In the genomic region with DNA sequence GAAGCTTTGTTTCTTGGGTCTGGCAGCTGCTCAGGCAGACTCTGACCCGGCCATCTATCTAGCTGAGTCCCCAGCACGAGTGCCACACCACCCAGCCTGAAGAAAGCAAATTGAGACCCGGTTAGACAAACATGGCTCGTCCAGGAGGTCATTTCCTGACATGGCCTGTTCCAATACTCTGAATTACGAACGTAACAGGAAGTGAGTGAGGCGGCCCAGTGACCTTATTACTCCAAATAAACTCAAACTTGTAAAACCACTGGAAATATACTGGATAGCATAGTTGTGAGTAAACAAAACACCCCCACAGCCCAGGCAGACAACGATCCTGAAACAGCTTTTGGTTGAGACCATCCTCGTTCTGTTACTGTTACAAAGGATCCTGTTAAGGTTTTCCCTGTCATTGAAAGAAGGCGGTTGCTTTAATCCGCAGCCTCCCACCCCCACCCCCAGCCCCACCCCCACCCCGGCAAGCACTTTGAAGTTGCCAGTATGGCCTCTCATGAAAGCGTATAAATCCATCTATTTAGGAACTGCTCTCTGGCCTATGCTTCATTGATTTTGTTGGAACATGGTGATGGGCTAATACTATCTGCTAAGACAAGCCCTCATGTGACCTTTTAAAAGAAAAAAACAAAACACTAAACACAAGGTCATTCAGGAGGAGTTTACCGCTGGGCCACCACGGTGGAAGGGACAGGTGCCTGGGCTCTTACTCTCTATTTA, we compare ENCODE assay signal across 9 mouse cellular contexts. TPM values are rescaled to one million over a fixed set of nuclear protein-coding genes. Genes with fewer than 3 reads are reported as not detected.
DNase-seq lines count a peak whose midpoint lies in the region; ATAC-seq and TF ChIP-seq lines count a peak whose summit lies in the region.
"Had no signal": no experiment of that assay in that cellular context is flagged by ENCODE, and none has a peak within 500 bp of the region (broad histone marks: within the 10 kb centered on the region; RNA-seq: fewer than 3 reads in every experiment).

No protein-coding gene starts in this region.

- no peak for TF ChIP-seq CTCF in midbrain, postnatal 0 days (IDR thresholded peaks at IDR 0.05)

- peaks cover 49% of the 10 kb centered on the region for H3K36me3 ChIP-seq in forebrain, embryonic 10.5 days (replicated peaks)
- H3K36me3 ChIP-seq in hindbrain, embryonic 11.5 days (ENCODE audit: control insufficient read depth, insufficient read depth, low read length): peaks cover 5% of the 10 kb centered on the region; the same call in 1 of the 2 replicates
- H3K36me3 ChIP-seq in limb, embryonic 13.5 days: peaks cover 36% of the 10 kb centered on the region
- H3K36me3 ChIP-seq in midbrain, postnatal 0 days (ENCODE audit: insufficient read depth, low read length): no peaks in the 10 kb centered on the region; the same call in 1 of the 2 replicates

- H3K4me1 ChIP-seq in forebrain, embryonic 10.5 days: peaks cover 40% of the 10 kb centered on the region
- no peaks in the 10 kb centered on the region for H3K4me1 ChIP-seq in hindbrain, embryonic 11.5 days (replicated peaks; ENCODE audit: control insufficient read depth, insufficient read depth, low read length)
- H3K4me1 ChIP-seq in limb, embryonic 13.5 days: peaks cover 27% of the 10 kb centered on the region
- H3K4me1 ChIP-seq in midbrain, postnatal 0 days (ENCODE audit: insufficient read depth, low read length): no peaks in the 10 kb centered on the region; the same call in none of the 2 replicates

- peak; percentile 34; the same call in 1 of the 2 replicates for ATAC-seq in hindbrain, embryonic 11.5 days (ENCODE audit: low FRiP score)
- ATAC-seq in limb, embryonic 13.5 days (ENCODE audit: low FRiP score, low read depth): no peak
- ATAC-seq in midbrain, postnatal 0 days (ENCODE audit: low FRiP score): no peak; the same call in 1 of the 2 replicates
- ATAC-seq in inflammation-experienced regulatory T-cells, adult 6 months: no peak

- H3K27ac ChIP-seq in forebrain, embryonic 10.5 days: peak overlapping the region; percentile 70
- no peak overlapping the region for H3K27ac ChIP-seq in hindbrain, embryonic 11.5 days (ENCODE audit: low read depth, low read length)
- no peak overlapping the region for H3K27ac ChIP-seq in limb, embryonic 13.5 days
- peak overlapping the region; percentile 47 for H3K27ac ChIP-seq in midbrain, postnatal 0 days (ENCODE audit: low read depth, low read length)

- intact Hi-C loops in left cerebral cortex, postnatal 36 days (cut with DNase I): no loop called here

- DNase-seq in adrenal gland, postnatal 14 days: peak; percentile 63
- DNase-seq in forebrain, embryonic 10.5 days (ENCODE audit: extremely low spot score, low spot score): peak; percentile 27
- DNase-seq in hindbrain, embryonic 11.5 days (ENCODE audit: low spot score): no peak
- DNase-seq in midbrain, postnatal 0 days (ENCODE audit: low spot score): no peak
- DNase-seq in left cerebral cortex, postnatal 36 days (ENCODE audit: low spot score in 2 of 2): no peak
- no peak for DNase-seq in thymus, adult 18-20 months

- H3K9ac ChIP-seq in hindbrain, embryonic 11.5 days (ENCODE audit: low read depth, low read length): no peak overlapping the region
- no peak overlapping the region for H3K9ac ChIP-seq in limb, embryonic 13.5 days
- no peak overlapping the region for H3K9ac ChIP-seq in midbrain, postnatal 0 days (replicated peaks; ENCODE audit: low read length, poor library complexity, severe bottlenecking)

- H3K4me3 ChIP-seq in forebrain, embryonic 10.5 days: peak overlapping the region; percentile 15; the same call in 1 of the 2 replicates
- H3K4me3 ChIP-seq in hindbrain, embryonic 11.5 days (ENCODE audit: low read depth, low read length): no peak overlapping the region
- no peak overlapping the region for H3K4me3 ChIP-seq in limb, embryonic 13.5 days
- no peak overlapping the region for H3K4me3 ChIP-seq in midbrain, postnatal 0 days (ENCODE audit: low read depth, low read length)
- H3K4me3 ChIP-seq: megakaryocyte, embryonic 14.5 days had no signal

- peaks cover 13% of the 10 kb centered on the region for H3K9me3 ChIP-seq in forebrain, embryonic 10.5 days
- H3K9me3 ChIP-seq in hindbrain, embryonic 11.5 days (ENCODE audit: control insufficient read depth, low read length): no peaks in the 10 kb centered on the region
- peaks cover 11% of the 10 kb centered on the region; the same call in 1 of the 2 replicates for H3K9me3 ChIP-seq in limb, embryonic 13.5 days
- H3K9me3 ChIP-seq in midbrain, postnatal 0 days (ENCODE audit: low read length): no peaks in the 10 kb centered on the region

- no peak overlapping the region for H3K4me2 ChIP-seq in hindbrain, embryonic 11.5 days (replicated peaks; ENCODE audit: low read depth, low read length)
- H3K4me2 ChIP-seq in limb, embryonic 13.5 days (replicated peaks): 0 out of 2 replicates have a peak overlapping the region, but pooled peaks have one; percentile 9
- peak overlapping the region; percentile 5; the same call in 1 of the 2 replicates for H3K4me2 ChIP-seq in midbrain, postnatal 0 days (ENCODE audit: low read depth, low read length, poor library complexity, severe bottlenecking)

- H3K27me3 ChIP-seq in forebrain, embryonic 10.5 days (ENCODE audit: poor library complexity, severe bottlenecking): no peaks in the 10 kb centered on the region
- no peaks in the 10 kb centered on the region for H3K27me3 ChIP-seq in hindbrain, embryonic 11.5 days (ENCODE audit: control insufficient read depth, insufficient read depth, low read length)
- H3K27me3 ChIP-seq in limb, embryonic 13.5 days: no peaks in the 10 kb centered on the region
- no peaks in the 10 kb centered on the region for H3K27me3 ChIP-seq in midbrain, postnatal 0 days (ENCODE audit: insufficient read depth, low read length)

- 18% methylated on average over 15 of the region's 15 CpGs for WGBS in forebrain, embryonic 10.5 days
- 21% methylated on average over 15 of the region's 15 CpGs for WGBS in hindbrain, embryonic 11.5 days
- WGBS in limb, embryonic 13.5 days: 13% methylated on average over 15 of the region's 15 CpGs
- 14% methylated on average over 15 of the region's 15 CpGs for WGBS in midbrain, postnatal 0 days

RNA-seq across cellular contexts. Expression of gene Mpzl1, which starts 17.0 kb away (rescaled TPM):
- 39.1 and 40.4 TPM in 2 replicates for total RNA-seq in adrenal gland, postnatal 14 days (2021)
- polyA plus RNA-seq in forebrain, embryonic 10.5 days (2016; fragmentation: Nextera tagmentation; extraction: Ambion mirVana): 119 and 122 TPM in 2 replicates
- 149 and 150 TPM in 2 replicates for polyA plus RNA-seq in hindbrain, embryonic 11.5 days (2014; fragmentation: Nextera tagmentation; extraction: Ambion mirVana)
- polyA plus RNA-seq in limb, embryonic 13.5 days (2015; fragmentation: Nextera tagmentation; extraction: Ambion mirVana): 196 TPM in 2 replicates
- total RNA-seq in midbrain, postnatal 0 days (2014; rRNA removed): 29.7 and 38.2 TPM in 2 replicates
- 138 and 146 TPM in 2 replicates for polyA plus RNA-seq in midbrain, postnatal 0 days (2015; fragmentation: Nextera tagmentation; extraction: Ambion mirVana)
- under 1 TPM in 2 of 3 experiments, not detected in 1; 0.70 to 0.77 TPM for polyA plus RNA-seq in inflammation-experienced regulatory T-cells, adult 6 months (2017; shearing (Covaris generic))
- 10 to 100 TPM; 30.0 to 31.6 TPM for total RNA-seq in left cerebral cortex, postnatal 36 days (2021)

Comparison
In these comparisons a context has a peak if more than half of its experiments do, and no peak if none do; other contexts are left out.
1. DNase-seq: peak in adrenal gland, postnatal 14 days (single experiment) and forebrain, embryonic 10.5 days (single experiment); none in hindbrain, embryonic 11.5 days (single experiment), midbrain, postnatal 0 days (single experiment), left cerebral cortex, postnatal 36 days (0 of 2) and thymus, adult 18-20 months (0 of 2).
2. H3K27ac ChIP-seq: peak in forebrain, embryonic 10.5 days (single experiment) and midbrain, postnatal 0 days (single experiment); none in hindbrain, embryonic 11.5 days (single experiment) and limb, embryonic 13.5 days (single experiment).
3. RNA of gene Mpzl1, which starts 17.0 kb away (polyA plus RNA-seq): 196 TPM in limb, embryonic 13.5 days, 149 to 150 TPM in hindbrain, embryonic 11.5 days, 138 to 146 TPM in midbrain, postnatal 0 days and 119 to 122 TPM in forebrain, embryonic 10.5 days; 0.70 to 0.77 TPM in inflammation-experienced regulatory T-cells, adult 6 months; every median in the first group is over 10 times any median in the second.